Mouse (Mus musculus): ENCODE data around the gene Ipmk. TPM values are rescaled to one million over a fixed set of nuclear protein-coding genes. Genes with fewer than 3 reads are reported as not detected.

The Ipmk gene
- polyA plus RNA-seq, 1 experiment from 2014 or later, result 17.2 TPM

GRCm38 (mm10) chr10:71328870-71329269 lies 18.7 kb upstream of the Ipmk start:
- no peak for ATAC-seq (ENCODE audit: insufficient read depth)
- Histone ChIP-seq H3K27me3 (ENCODE audit: insufficient read depth, low read length) (no peaks in the 10 kb centered on the region), H3K9me3 (ENCODE audit: low read depth, low read length) (no peaks in the 10 kb centered on the region), H3K4me1 (ENCODE audit: insufficient read depth) (no peaks in the 10 kb centered on the region), H3K9ac (no peak overlapping the region), H3K4me2 (no peak overlapping the region), H3K36me3 (ENCODE audit: insufficient read depth) (peaks cover 20% of the 10 kb centered on the region), H3K27ac (ENCODE audit: low read depth) (no peak overlapping the region), H3K4me3 (ENCODE audit: low read depth, low read length) (no peak overlapping the region)
- TF ChIP-seq CTCF (IDR thresholded peaks at IDR 0.05; ENCODE audit: low read depth), result no peak
- 74% methylated on average over 5 of the region's 5 CpGs for WGBS
- DNase-seq, result no peak

GRCm38 (mm10) chr10:71329295-71329694 lies 18.3 kb upstream of the Ipmk start:
- Histone ChIP-seq H3K36me3 (ENCODE audit: insufficient read depth) (peaks cover 20% of the 10 kb centered on the region), H3K27me3 (ENCODE audit: insufficient read depth, low read length) (no peaks in the 10 kb centered on the region), H3K4me1 (ENCODE audit: insufficient read depth) (no peaks in the 10 kb centered on the region), H3K9me3 (ENCODE audit: low read depth, low read length) (no peaks in the 10 kb centered on the region), H3K27ac (ENCODE audit: low read depth) (no peak overlapping the region), H3K9ac (no peak overlapping the region), H3K4me2 (no peak overlapping the region), H3K4me3 (ENCODE audit: low read depth, low read length) (no peak overlapping the region)
- WGBS, result 91% methylated on average over 6 of the region's 6 CpGs
- DNase-seq (no peak), ATAC-seq (ENCODE audit: insufficient read depth) (no peak)
- TF ChIP-seq CTCF (IDR thresholded peaks at IDR 0.05; ENCODE audit: low read depth), result no peak

GRCm38 (mm10) chr10:71330070-71330469 lies 17.5 kb upstream of the Ipmk start:
- no peak for DNase-seq
- TF ChIP-seq CTCF (IDR thresholded peaks at IDR 0.05; ENCODE audit: low read depth), result no peak
- no peak overlapping the region for H3K4me3 ChIP-seq (ENCODE audit: low read depth, low read length)
- peaks cover 26% of the 10 kb centered on the region for H3K36me3 ChIP-seq (ENCODE audit: insufficient read depth)
- no peaks in the 10 kb centered on the region for H3K9me3 ChIP-seq (ENCODE audit: low read depth, low read length)
- WGBS, result 90% methylated on average over 12 of the region's 12 CpGs
- no peaks in the 10 kb centered on the region for H3K4me1 ChIP-seq (ENCODE audit: insufficient read depth)
- H3K4me2 ChIP-seq, result no peak overlapping the region
- H3K9ac ChIP-seq, result no peak overlapping the region
- ATAC-seq (ENCODE audit: insufficient read depth), result no peak
- no peaks in the 10 kb centered on the region for H3K27me3 ChIP-seq (ENCODE audit: insufficient read depth, low read length)
- no peak overlapping the region for H3K27ac ChIP-seq (ENCODE audit: low read depth)

DNA sequence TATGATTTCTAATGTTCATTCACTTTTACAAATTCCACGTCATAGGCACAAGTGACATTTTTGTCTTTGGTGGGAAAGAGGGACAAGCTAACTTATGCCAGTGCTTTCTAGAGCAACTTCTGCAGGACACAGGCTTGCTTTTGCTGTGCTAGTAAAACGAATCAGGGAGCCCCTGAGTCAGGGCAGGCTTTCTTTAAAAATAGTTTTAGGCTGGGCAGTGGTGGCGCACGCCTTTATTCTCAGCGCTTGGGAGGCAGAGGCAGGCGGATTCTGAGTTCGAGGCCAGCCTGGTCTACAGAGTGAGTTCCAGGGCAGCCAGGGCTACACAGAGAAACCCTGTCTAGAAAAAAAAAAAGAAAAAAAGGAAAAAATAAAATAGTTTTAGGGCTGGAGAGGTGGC lies 15.7 kb upstream of the Ipmk start:
- no peak overlapping the region for H3K9ac ChIP-seq
- peaks cover 39% of the 10 kb centered on the region for H3K36me3 ChIP-seq (ENCODE audit: insufficient read depth)
- 93% methylated on average over 7 of the region's 7 CpGs for WGBS
- no peak for TF ChIP-seq CTCF (IDR thresholded peaks at IDR 0.05; ENCODE audit: low read depth)
- no peak for DNase-seq
- H3K9me3 ChIP-seq (ENCODE audit: low read depth, low read length), result no peaks in the 10 kb centered on the region
- H3K4me2 ChIP-seq, result no peak overlapping the region
- ATAC-seq (ENCODE audit: insufficient read depth), result no peak
- no peak overlapping the region for H3K4me3 ChIP-seq (ENCODE audit: low read depth, low read length)
- no peaks in the 10 kb centered on the region for H3K4me1 ChIP-seq (ENCODE audit: insufficient read depth)
- H3K27ac ChIP-seq (ENCODE audit: low read depth), result no peak overlapping the region
- no peaks in the 10 kb centered on the region for H3K27me3 ChIP-seq (ENCODE audit: insufficient read depth, low read length)

GRCm38 (mm10) chr10:71332376-71332775 lies 15.2 kb upstream of the Ipmk start:
- no peak for DNase-seq
- TF ChIP-seq CTCF (IDR thresholded peaks at IDR 0.05; ENCODE audit: low read depth), result peak; percentile 30; the same call in 1 of the 2 replicates
- Histone ChIP-seq H3K27ac (ENCODE audit: low read depth) (no peak overlapping the region), H3K4me1 (ENCODE audit: insufficient read depth) (no peaks in the 10 kb centered on the region), H3K9ac (no peak overlapping the region), H3K4me2 (no peak overlapping the region), H3K9me3 (ENCODE audit: low read depth, low read length) (no peaks in the 10 kb centered on the region), H3K4me3 (ENCODE audit: low read depth, low read length) (no peak overlapping the region), H3K27me3 (ENCODE audit: insufficient read depth, low read length) (no peaks in the 10 kb centered on the region), H3K36me3 (ENCODE audit: insufficient read depth) (peaks cover 39% of the 10 kb centered on the region)
- ATAC-seq (ENCODE audit: insufficient read depth), result no peak
- 89% methylated on average over 4 of the region's 4 CpGs for WGBS

DNA sequence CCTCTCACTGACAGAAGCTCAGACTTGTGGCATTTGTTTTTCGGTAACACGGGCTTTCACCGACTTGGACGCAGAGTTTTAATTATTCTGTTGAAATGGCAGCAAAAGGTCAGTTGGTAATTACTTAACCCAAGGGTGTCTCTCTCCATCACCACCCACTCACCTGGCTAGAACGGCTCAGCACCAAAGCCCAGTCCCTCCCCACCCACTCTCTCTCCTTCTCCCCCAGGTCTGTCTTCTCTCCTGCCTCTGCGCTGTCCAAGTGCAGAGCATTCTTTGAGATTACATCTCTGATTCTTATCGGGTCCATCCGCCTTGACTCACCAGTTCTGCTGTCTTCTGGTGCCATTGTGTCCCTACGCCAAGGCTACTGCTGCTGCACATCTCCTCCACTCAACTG lies 14.7 kb upstream of the Ipmk start:
- no peak for TF ChIP-seq CTCF (IDR thresholded peaks at IDR 0.05; ENCODE audit: low read depth)
- Histone ChIP-seq H3K4me1 (ENCODE audit: insufficient read depth) (no peaks in the 10 kb centered on the region), H3K9me3 (ENCODE audit: low read depth, low read length) (no peaks in the 10 kb centered on the region), H3K4me2 (no peak overlapping the region), H3K27me3 (ENCODE audit: insufficient read depth, low read length) (no peaks in the 10 kb centered on the region), H3K27ac (ENCODE audit: low read depth) (no peak overlapping the region), H3K36me3 (ENCODE audit: insufficient read depth) (peaks cover 39% of the 10 kb centered on the region), H3K9ac (no peak overlapping the region), H3K4me3 (ENCODE audit: low read depth, low read length) (no peak overlapping the region)
- DNase-seq, result no peak
- 90% methylated on average over 9 of the region's 9 CpGs for WGBS
- ATAC-seq (ENCODE audit: insufficient read depth), result no peak

- no peak for TF ChIP-seq CTCF (IDR thresholded peaks at IDR 0.05; ENCODE audit: low read depth)
- no peaks in the 10 kb centered on the region for H3K9me3 ChIP-seq (ENCODE audit: low read depth, low read length)
- no peak overlapping the region for H3K9ac ChIP-seq
- no peak for ATAC-seq (ENCODE audit: insufficient read depth)
- peaks cover 22% of the 10 kb centered on the region for H3K36me3 ChIP-seq (ENCODE audit: insufficient read depth)
- 78% methylated on average over 2 of the region's 2 CpGs for WGBS
- H3K27ac ChIP-seq (ENCODE audit: low read depth), result no peak overlapping the region
- no peak overlapping the region for H3K4me2 ChIP-seq
- peaks cover 2% of the 10 kb centered on the region; the same call in 1 of the 2 replicates for H3K4me1 ChIP-seq (ENCODE audit: insufficient read depth)
- DNase-seq, result no peak
- no peaks in the 10 kb centered on the region for H3K27me3 ChIP-seq (ENCODE audit: insufficient read depth, low read length)
- no peak overlapping the region for H3K4me3 ChIP-seq (ENCODE audit: low read depth, low read length)
Measured at GRCm38 (mm10) chr10:71337733-71338132, 9.8 kb upstream of the Ipmk start.
